Mouse (Mus musculus) megakaryocyte-erythroid progenitor cell, adult 5-6 weeks (primary cell): ENCODE measurements around the gene Pcdh15. TPM values are rescaled to one million over a fixed set of nuclear protein-coding genes. Genes with fewer than 3 reads are reported as not detected.

Experiments used
- ATAC-seq: replicated peaks from 2 replicates; pipeline ENCODE4 v1.8.0; 2016; ENCODE audit warnings: mild to moderate bottlenecking, inconsistent platforms; ENCODE audit not compliant: severe bottlenecking, poor library complexity, low FRiP score, low TSS enrichment
- total RNA-seq, 2 experiments: library from RNA; stranded (forward) in 1 of 2; stranded (reverse) in 1 of 2; fragments of 200-1000, 215-1000 nt in 1 of 2; fragments of >200 nt in 1 of 2; fragmentation: Nextera tagmentation in 1 of 2; gene quantifications; 2 replicates each; pipeline ENCODE4 v1.2.3; 2014 to 2017

The Pcdh15 gene
- total RNA-seq, 2 experiments from 2014 or later: not detected

DNA sequence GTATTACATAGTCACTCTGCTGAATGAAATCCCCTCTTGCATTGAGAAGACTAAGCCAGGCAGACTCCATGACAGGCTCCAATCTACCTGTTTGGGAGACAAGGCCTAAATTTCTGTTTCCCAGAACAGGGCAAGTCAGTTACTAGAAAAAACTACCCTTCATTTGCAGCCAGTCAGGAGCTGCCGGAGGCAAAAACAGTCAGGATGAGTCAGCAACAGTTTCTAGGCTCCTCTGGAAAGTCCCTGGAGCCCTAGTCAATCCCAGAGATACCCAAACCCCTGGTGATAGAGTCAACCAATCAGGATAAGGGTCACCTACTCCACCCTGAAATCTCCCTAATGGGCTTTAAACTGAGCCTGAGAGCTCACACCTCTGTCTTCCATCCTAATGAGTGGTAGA, 1564.0 kb downstream of the Pcdh15 start:
- ATAC-seq: no peak

DNA sequence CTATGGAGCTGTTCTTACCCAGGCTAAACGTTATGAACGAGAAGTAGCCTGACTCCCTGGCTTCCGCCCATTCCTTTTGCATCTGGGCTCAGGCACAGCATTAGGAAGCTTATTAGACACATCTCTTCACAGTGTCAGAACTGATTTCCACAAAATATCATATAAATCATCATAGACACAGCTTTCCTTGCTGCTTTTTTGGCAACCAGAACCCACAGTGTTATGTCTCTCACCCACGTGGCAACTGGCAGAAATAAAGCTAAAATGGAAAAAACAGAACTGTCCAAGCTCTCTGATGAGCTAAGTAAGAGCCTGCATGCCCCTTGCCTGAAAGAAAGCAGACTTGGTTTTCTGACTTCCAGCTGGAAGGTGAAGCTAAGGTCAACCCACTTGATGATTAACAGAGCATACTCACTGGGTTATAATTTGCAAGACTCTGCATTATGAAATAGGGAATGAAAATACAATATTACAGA, 1580.9 kb downstream of the Pcdh15 start:
- ATAC-seq: no peak

- ATAC-seq: no peak
Observed at GRCm38 (mm10) chr10:74680559-74680958, 1581.4 kb downstream of the Pcdh15 start.
